Mouse (Mus musculus): Measurements from ENCODE around the gene Cwc22. TPM values are rescaled to one million over a fixed set of nuclear protein-coding genes. Genes with fewer than 3 reads are reported as not detected.

Cwc22 gene
- total and polyA plus RNA-seq, 2 experiments from 2014 or later = 10.8 to 16.0 TPM

GRCm38 (mm10) chr2:77876331-77876730 is 69.8 kb downstream of the Cwc22 start:
- no peak for DNase-seq (ENCODE audit: low spot score)
- H3K4me1 ChIP-seq (ENCODE audit: control insufficient read depth, insufficient read depth) = no peaks in the 10 kb centered on the region
- no peak overlapping the region for H3K4me2 ChIP-seq (ENCODE audit: low read depth, low read length)
- no peaks in the 10 kb centered on the region for H3K9me3 ChIP-seq (replicated peaks; ENCODE audit: control insufficient read depth, low read length)
- ATAC-seq (ENCODE audit: insufficient read depth, low read depth) = no peak
- 82% methylated on average over 6 of the region's 6 CpGs for WGBS
- H3K27me3 ChIP-seq (ENCODE audit: control insufficient read depth, insufficient read depth, low read length) = no peaks in the 10 kb centered on the region
- H3K9ac ChIP-seq (replicated peaks; ENCODE audit: low read depth, low read length) = no peak overlapping the region
- TF ChIP-seq CTCF (IDR thresholded peaks at IDR 0.05; ENCODE audit: low read depth) = no peak
- no peaks in the 10 kb centered on the region for H3K36me3 ChIP-seq (replicated peaks; ENCODE audit: control insufficient read depth, insufficient read depth, low read length)
- no peak overlapping the region for H3K27ac ChIP-seq (ENCODE audit: low read depth)
- H3K4me3 ChIP-seq (ENCODE audit: low read depth, low read length) = no peak overlapping the region

GRCm38 (mm10) chr2:77875516-77875915 is 70.7 kb downstream of the Cwc22 start:
- ATAC-seq (ENCODE audit: insufficient read depth, low read depth) = no peak
- Histone ChIP-seq H3K36me3 (replicated peaks; ENCODE audit: control insufficient read depth, insufficient read depth, low read length) (no peaks in the 10 kb centered on the region), H3K4me3 (ENCODE audit: low read depth, low read length) (no peak overlapping the region), H3K27ac (ENCODE audit: low read depth) (no peak overlapping the region), H3K4me1 (ENCODE audit: control insufficient read depth, insufficient read depth) (no peaks in the 10 kb centered on the region), H3K4me2 (ENCODE audit: low read depth, low read length) (no peak overlapping the region), H3K9me3 (replicated peaks; ENCODE audit: control insufficient read depth, low read length) (no peaks in the 10 kb centered on the region), H3K9ac (replicated peaks; ENCODE audit: low read depth, low read length) (no peak overlapping the region), H3K27me3 (ENCODE audit: control insufficient read depth, insufficient read depth, low read length) (no peaks in the 10 kb centered on the region)
- WGBS = 88% methylated on average over 4 of the region's 4 CpGs
- no peak for DNase-seq (ENCODE audit: low spot score)
- TF ChIP-seq CTCF (IDR thresholded peaks at IDR 0.05; ENCODE audit: low read depth) (no peak), EP300 (IDR thresholded peaks at IDR 0.05; ENCODE audit: low read depth) (no peak)

GRCm38 (mm10) chr2:77874678-77875077 is 71.5 kb downstream of the Cwc22 start:
- H3K4me3 ChIP-seq (ENCODE audit: low read depth, low read length) = no peak overlapping the region
- H3K27ac ChIP-seq (ENCODE audit: low read depth) = no peak overlapping the region
- no peak for ATAC-seq (ENCODE audit: insufficient read depth, low read depth)
- DNase-seq (ENCODE audit: low spot score) = no peak
- no peaks in the 10 kb centered on the region for H3K27me3 ChIP-seq (ENCODE audit: control insufficient read depth, insufficient read depth, low read length)
- H3K36me3 ChIP-seq (replicated peaks; ENCODE audit: control insufficient read depth, insufficient read depth, low read length) = no peaks in the 10 kb centered on the region
- TF ChIP-seq CTCF (IDR thresholded peaks at IDR 0.05; ENCODE audit: low read depth) (no peak), EP300 (IDR thresholded peaks at IDR 0.05; ENCODE audit: low read depth) (no peak)
- no peaks in the 10 kb centered on the region for H3K4me1 ChIP-seq (ENCODE audit: control insufficient read depth, insufficient read depth)
- WGBS = 65% methylated on average over 3 of the region's 3 CpGs
- no peak overlapping the region for H3K4me2 ChIP-seq (ENCODE audit: low read depth, low read length)
- no peak overlapping the region for H3K9ac ChIP-seq (replicated peaks; ENCODE audit: low read depth, low read length)
- H3K9me3 ChIP-seq (replicated peaks; ENCODE audit: control insufficient read depth, low read length) = no peaks in the 10 kb centered on the region

- no peak overlapping the region for H3K27ac ChIP-seq (ENCODE audit: low read depth)
- no peaks in the 10 kb centered on the region for H3K36me3 ChIP-seq (replicated peaks; ENCODE audit: control insufficient read depth, insufficient read depth, low read length)
- H3K4me1 ChIP-seq (ENCODE audit: control insufficient read depth, insufficient read depth) = no peaks in the 10 kb centered on the region
- no peak overlapping the region for H3K9ac ChIP-seq (replicated peaks; ENCODE audit: low read depth, low read length)
- no peaks in the 10 kb centered on the region for H3K9me3 ChIP-seq (replicated peaks; ENCODE audit: control insufficient read depth, low read length)
- no peak for TF ChIP-seq EP300 (IDR thresholded peaks at IDR 0.05; ENCODE audit: low read depth)
- TF ChIP-seq CTCF (IDR thresholded peaks at IDR 0.05; ENCODE audit: low read depth) = no peak
- H3K27me3 ChIP-seq (ENCODE audit: control insufficient read depth, insufficient read depth, low read length) = no peaks in the 10 kb centered on the region
- ATAC-seq (ENCODE audit: insufficient read depth, low read depth) (no peak), DNase-seq (ENCODE audit: low spot score) (no peak)
- no peak overlapping the region for H3K4me2 ChIP-seq (ENCODE audit: low read depth, low read length)
- H3K4me3 ChIP-seq (ENCODE audit: low read depth, low read length) = no peak overlapping the region
Observed at GRCm38 (mm10) chr2:77873806-77874205, 72.4 kb downstream of the Cwc22 start.

GRCm38 (mm10) chr2:77872676-77873075 is 73.5 kb downstream of the Cwc22 start:
- DNase-seq (ENCODE audit: low spot score) (no peak), ATAC-seq (ENCODE audit: insufficient read depth, low read depth) (no peak)
- H3K9me3 ChIP-seq (replicated peaks; ENCODE audit: control insufficient read depth, low read length) = no peaks in the 10 kb centered on the region
- no peak overlapping the region for H3K9ac ChIP-seq (replicated peaks; ENCODE audit: low read depth, low read length)
- no peak for TF ChIP-seq EP300 (IDR thresholded peaks at IDR 0.05; ENCODE audit: low read depth)
- TF ChIP-seq CTCF (IDR thresholded peaks at IDR 0.05; ENCODE audit: low read depth) = no peak
- H3K27ac ChIP-seq (ENCODE audit: low read depth) = no peak overlapping the region
- WGBS = 55% methylated on average over 2 of the region's 2 CpGs
- no peak overlapping the region for H3K4me3 ChIP-seq (ENCODE audit: low read depth, low read length)
- H3K36me3 ChIP-seq (replicated peaks; ENCODE audit: control insufficient read depth, insufficient read depth, low read length) = no peaks in the 10 kb centered on the region
- no peak overlapping the region for H3K4me2 ChIP-seq (ENCODE audit: low read depth, low read length)
- H3K27me3 ChIP-seq (ENCODE audit: control insufficient read depth, insufficient read depth, low read length) = no peaks in the 10 kb centered on the region
- no peaks in the 10 kb centered on the region for H3K4me1 ChIP-seq (ENCODE audit: control insufficient read depth, insufficient read depth)

GRCm38 (mm10) chr2:77871146-77871545 is 75.0 kb downstream of the Cwc22 start:
- no peak overlapping the region for H3K4me2 ChIP-seq (ENCODE audit: low read depth, low read length)

More at GRCm38 (mm10) chr2:77871146-77871545, 75.0 kb downstream of the Cwc22 start:
- H3K36me3 ChIP-seq (replicated peaks; ENCODE audit: control insufficient read depth, insufficient read depth, low read length) = no peaks in the 10 kb centered on the region
- no peak overlapping the region for H3K27ac ChIP-seq (ENCODE audit: low read depth)
- H3K4me1 ChIP-seq (ENCODE audit: control insufficient read depth, insufficient read depth) = no peaks in the 10 kb centered on the region
- H3K9ac ChIP-seq (replicated peaks; ENCODE audit: low read depth, low read length) = no peak overlapping the region
- H3K4me3 ChIP-seq (ENCODE audit: low read depth, low read length) = no peak overlapping the region
- H3K9me3 ChIP-seq (replicated peaks; ENCODE audit: control insufficient read depth, low read length) = no peaks in the 10 kb centered on the region
- DNase-seq (ENCODE audit: low spot score) (no peak), ATAC-seq (ENCODE audit: insufficient read depth, low read depth) (no peak)
- H3K27me3 ChIP-seq (ENCODE audit: control insufficient read depth, insufficient read depth, low read length) = no peaks in the 10 kb centered on the region
- TF ChIP-seq CTCF (IDR thresholded peaks at IDR 0.05; ENCODE audit: low read depth) (no peak), EP300 (IDR thresholded peaks at IDR 0.05; ENCODE audit: low read depth) (no peak)

Measured in heart, postnatal 0 days (tissue).